Mouse (Mus musculus) forebrain, embryonic 16.5 days (tissue): ENCODE measurements at regions not wholly inside any gene's neighbourhood (a gene's known extent, or its start where the extent isn't known, plus 50 kb on each side); places are given as distances from the start of the nearest gene placed in this dataset.
"Not testable (repeated sequence)": the region's sequence is repeated elsewhere in the genome, so short reads cannot be mapped to it uniquely, and the experiment has no call there.

ENCODE experiments used
- ATAC-seq: fragments of 200-750 bp; cut with Nextera tagmentation; 2 replicates; pipeline ENCODE4 v1.8.0; 2017; ENCODE audit warnings: mild to moderate bottlenecking, moderate library complexity
- H3K27ac ChIP-seq: fragments of 300-500 bp; sonication (generic); 2 replicates; pipeline ENCODE4 v1.5.1; 2014; ENCODE audit warnings: low read length, control low read depth
- H3K27me3 ChIP-seq: fragments of 300-500 bp; sonication (generic); replicated peaks from 2 replicates; pipeline ENCODE4 v1.6.1; 2014; ENCODE audit warnings: low read length; ENCODE audit not compliant: control insufficient read depth, insufficient read depth
- H3K36me3 ChIP-seq: fragments of 300-500 bp; sonication (generic); 2 replicates; pipeline ENCODE4 v1.6.1; 2014; ENCODE audit not compliant: control insufficient read depth, insufficient read depth
- H3K4me1 ChIP-seq: fragments of 300-500 bp; sonication (generic); replicated peaks from 2 replicates; pipeline ENCODE4 v1.6.1; 2014; ENCODE audit warnings: low read length; ENCODE audit not compliant: control insufficient read depth, insufficient read depth
- H3K4me2 ChIP-seq: fragments of 300-500 bp; sonication (generic); 2 replicates; pipeline ENCODE4 v1.6.1; 2014; ENCODE audit warnings: mild to moderate bottlenecking, low read length, control low read depth
- H3K4me3 ChIP-seq: fragments of 300-500 bp; sonication (generic); replicated peaks from 2 replicates; pipeline ENCODE4 v1.5.1; 2014; ENCODE audit warnings: mild to moderate bottlenecking, low read length, control low read depth
- H3K9ac ChIP-seq: fragments of 300-500 bp; sonication (generic); replicated peaks from 2 replicates; pipeline ENCODE4 v1.6.1; 2014; ENCODE audit warnings: low read depth, low read length, control low read depth
- H3K9me3 ChIP-seq: fragments of 300-500 bp; sonication (generic); 2 replicates; pipeline ENCODE4 v1.6.1; 2016; ENCODE audit warnings: low read length; ENCODE audit not compliant: control insufficient read depth
- WGBS: fragments of 180-500 bp; shearing (Covaris S2); extraction: QIAGEN DNeasy Blood & Tissue Kit; methylation state at CpG from one replicate; pipeline ENCODE4 v1.1.7; 2014; 5-methylcytosine and 5-hydroxymethylcytosine counted together

DNA sequence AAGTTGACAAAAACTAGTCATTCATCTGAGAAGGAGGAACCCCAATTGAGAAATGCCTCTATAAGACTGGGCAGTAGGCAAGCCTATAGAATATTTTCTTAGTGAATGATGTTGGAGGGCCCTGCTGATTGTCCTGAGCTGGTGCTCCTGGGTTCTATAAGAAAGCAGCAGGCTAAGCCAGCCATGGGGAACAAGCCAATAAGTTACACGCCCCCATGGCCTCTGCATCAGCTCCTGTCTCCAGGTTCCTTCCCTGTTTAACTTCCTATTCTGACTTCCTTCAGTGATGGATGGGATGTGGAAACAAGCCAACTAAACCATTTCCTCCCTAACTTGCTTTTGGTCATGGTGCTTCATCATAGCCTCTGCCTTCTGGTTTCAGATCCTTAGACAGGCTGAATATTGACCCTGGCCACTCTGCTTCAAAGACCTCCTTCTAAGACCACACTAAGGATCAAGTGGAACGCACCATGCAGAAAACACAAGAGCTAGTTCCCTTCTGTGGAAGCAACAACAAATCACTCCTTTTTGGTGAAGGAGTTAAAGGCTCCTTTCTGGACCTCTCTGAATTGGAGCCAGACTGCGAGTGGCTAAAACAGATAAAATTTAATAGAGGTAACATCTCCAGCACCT is 76.7 kb downstream of the Tomm20 start:
- H3K4me3 ChIP-seq: no peak overlapping the region
- 81% methylated on average over 3 of the region's 3 CpGs for WGBS

DNA sequence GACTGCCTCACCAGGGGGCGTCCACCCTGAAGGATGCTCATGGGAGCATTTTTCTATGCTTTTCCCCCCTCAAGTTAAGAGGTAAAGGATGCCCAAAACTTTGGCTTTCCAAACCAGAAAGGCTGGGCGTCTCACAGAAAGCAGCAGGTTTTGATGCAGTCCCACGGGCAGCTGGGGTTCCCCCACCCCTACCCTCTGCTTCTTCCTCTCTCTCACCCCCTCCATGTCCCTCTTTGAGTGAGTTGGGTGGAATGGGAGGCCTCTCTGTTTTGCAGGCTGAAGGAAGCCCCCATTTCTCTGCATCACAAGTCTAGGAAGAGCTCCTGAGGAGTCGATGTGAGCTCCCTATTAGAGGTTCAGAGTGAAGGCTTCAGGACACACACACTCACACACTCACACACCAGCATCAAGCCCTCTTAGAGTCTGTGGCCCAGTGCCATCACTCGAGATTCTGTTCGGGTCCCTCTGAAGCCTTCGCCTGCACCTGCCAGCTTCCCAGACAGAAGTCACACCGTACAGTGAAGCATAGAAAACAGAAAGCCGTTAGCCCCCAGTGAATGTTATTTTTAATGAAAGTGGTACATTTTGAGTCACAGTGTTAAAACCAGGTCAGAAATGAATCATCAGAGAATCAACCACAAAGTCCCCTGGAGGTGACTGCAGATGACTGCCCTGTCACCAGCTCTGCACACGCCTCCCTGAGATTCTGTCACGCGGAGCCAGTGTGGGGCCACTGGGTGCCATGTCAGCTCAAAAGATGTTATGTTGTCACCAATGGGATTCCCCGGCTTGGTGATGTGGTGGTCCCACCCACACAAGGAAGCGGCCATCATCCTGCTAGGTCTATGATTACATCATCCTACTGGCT is 78.3 kb downstream of the Tomm20 start:
- no peak overlapping the region for H3K27ac ChIP-seq
- no peak for ATAC-seq
- no peak overlapping the region for H3K9ac ChIP-seq
- H3K9me3 ChIP-seq: no peaks in the 10 kb centered on the region
- WGBS: 79% methylated on average over 14 of the region's 14 CpGs
- H3K4me1 ChIP-seq: no peaks in the 10 kb centered on the region
- H3K4me3 ChIP-seq: no peak overlapping the region
- no peak overlapping the region for H3K4me2 ChIP-seq
- no peaks in the 10 kb centered on the region for H3K27me3 ChIP-seq
- H3K36me3 ChIP-seq: no peaks in the 10 kb centered on the region

More for the DNA sequence above, 76.7 kb downstream of the Tomm20 start:
- no peaks in the 10 kb centered on the region for H3K27me3 ChIP-seq
- no peak for ATAC-seq
- H3K4me2 ChIP-seq: no peak overlapping the region
- no peak overlapping the region for H3K27ac ChIP-seq
- no peaks in the 10 kb centered on the region for H3K36me3 ChIP-seq
- H3K9ac ChIP-seq: no peak overlapping the region
- no peaks in the 10 kb centered on the region for H3K9me3 ChIP-seq
- no peaks in the 10 kb centered on the region for H3K4me1 ChIP-seq

DNA sequence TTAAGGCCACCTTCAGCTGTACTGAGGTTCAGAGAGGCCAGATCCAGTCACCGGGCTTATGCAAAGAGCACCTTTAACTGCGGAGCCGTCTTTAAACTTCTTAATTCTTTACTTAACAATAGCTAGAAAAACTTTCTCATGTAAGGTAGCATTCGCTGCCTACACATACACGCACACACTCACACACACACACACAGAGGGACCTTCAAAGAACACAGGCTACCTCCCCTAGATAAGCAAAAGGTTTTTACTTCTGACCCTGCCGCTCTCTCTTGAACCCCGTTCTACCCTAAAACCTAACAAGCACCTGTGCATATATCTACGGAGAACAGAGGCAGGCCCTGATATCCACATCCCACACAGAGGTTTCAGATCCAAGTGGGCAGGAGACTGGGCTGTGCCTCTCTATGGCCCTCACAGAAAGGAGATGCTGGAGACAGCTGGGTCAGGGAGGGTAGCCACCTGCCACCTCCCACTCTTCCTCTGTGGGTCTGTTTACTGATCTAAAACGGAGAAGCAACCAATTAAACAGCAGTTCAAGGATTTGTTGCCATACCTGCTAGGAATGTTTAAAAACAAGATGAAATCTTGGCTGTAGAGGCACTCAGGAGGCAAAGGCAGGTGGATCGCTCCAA is 81.2 kb downstream of the Tomm20 start:
- H3K4me1 ChIP-seq: no peaks in the 10 kb centered on the region
- no peak overlapping the region for H3K4me2 ChIP-seq
- no peaks in the 10 kb centered on the region for H3K27me3 ChIP-seq
- ATAC-seq: no peak
- 85% methylated on average over 10 of the region's 10 CpGs for WGBS
- no peak overlapping the region for H3K9ac ChIP-seq
- no peaks in the 10 kb centered on the region for H3K9me3 ChIP-seq
- no peaks in the 10 kb centered on the region for H3K36me3 ChIP-seq
- no peak overlapping the region for H3K4me3 ChIP-seq
- no peak overlapping the region for H3K27ac ChIP-seq

DNA sequence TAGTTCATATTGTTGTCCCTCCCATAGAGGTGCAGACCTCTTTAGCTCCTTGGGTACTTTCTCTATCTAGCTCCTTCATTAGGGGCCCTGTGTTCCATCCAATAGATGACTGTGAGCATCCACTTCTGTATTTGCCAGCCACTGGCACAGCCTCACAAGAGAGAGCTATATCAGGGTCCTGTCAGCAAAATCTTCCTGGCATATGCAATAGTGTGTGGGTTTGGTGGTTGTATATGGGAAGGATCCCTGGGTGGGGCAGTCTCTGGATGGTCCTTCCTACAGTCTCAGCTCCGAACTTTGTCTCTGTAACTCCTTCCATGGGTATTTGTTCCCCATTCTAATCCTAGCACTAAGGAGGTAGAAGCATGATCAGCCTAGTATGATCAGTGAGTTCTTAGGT is 82.0 kb downstream of the Tomm20 start:
- not testable (repeated sequence) for H3K4me3 ChIP-seq, H3K9me3 ChIP-seq, H3K27me3 ChIP-seq, H3K27ac ChIP-seq, H3K4me2 ChIP-seq, ATAC-seq, H3K4me1 ChIP-seq, H3K36me3 ChIP-seq, H3K9ac ChIP-seq
- WGBS: 84% methylated on average over 1 of the region's 1 CpGs

DNA sequence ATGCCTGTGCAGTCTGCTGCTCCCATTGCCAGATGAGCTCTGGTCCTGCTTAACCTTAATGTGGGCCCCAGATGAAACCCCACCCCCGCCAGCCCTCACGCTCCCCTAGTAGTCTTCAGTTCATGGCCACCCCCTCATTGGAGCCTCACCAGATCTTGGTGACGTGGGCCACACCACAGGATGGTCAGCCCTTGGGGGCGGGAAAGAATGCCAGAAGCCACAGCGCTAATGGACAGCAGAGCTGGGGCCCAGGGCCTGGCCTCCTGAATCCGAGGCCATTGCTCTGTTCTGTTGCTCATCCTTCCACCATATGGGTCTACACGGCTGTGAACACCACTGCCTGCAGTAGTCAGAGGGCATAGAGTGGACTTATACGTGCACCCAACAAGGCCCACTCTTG is 83.9 kb downstream of the Tomm20 start:
- Histone ChIP-seq H3K4me1 (no peaks in the 10 kb centered on the region), H3K9me3 (no peaks in the 10 kb centered on the region), H3K4me3 (no peak overlapping the region), H3K36me3 (no peaks in the 10 kb centered on the region), H3K27me3 (no peaks in the 10 kb centered on the region), H3K27ac (no peak overlapping the region), H3K9ac (no peak overlapping the region), H3K4me2 (no peak overlapping the region)
- WGBS: 93% methylated on average over 8 of the region's 8 CpGs
- ATAC-seq: no peak

DNA sequence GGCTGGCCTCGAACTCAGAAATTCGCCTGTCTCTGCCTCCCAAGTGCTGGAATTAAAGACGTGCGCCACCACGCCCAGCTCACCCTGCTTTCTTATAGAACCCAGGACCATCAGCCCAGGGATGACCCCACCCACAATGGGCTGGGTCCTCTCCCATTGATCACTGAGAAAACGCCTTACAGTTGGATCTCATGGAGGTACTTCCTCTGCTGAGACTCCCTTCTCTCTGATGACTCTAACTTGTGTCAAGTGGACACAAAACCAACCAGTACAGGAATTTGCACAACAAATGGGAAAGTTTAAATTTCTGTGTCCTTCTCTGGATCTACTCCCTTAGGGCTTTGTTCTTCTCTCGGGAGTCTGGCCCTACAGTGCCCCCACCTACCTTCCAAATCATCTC is 85.0 kb downstream of the Tomm20 start:
- H3K4me1 ChIP-seq: no peaks in the 10 kb centered on the region
- ATAC-seq: no peak

DNA sequence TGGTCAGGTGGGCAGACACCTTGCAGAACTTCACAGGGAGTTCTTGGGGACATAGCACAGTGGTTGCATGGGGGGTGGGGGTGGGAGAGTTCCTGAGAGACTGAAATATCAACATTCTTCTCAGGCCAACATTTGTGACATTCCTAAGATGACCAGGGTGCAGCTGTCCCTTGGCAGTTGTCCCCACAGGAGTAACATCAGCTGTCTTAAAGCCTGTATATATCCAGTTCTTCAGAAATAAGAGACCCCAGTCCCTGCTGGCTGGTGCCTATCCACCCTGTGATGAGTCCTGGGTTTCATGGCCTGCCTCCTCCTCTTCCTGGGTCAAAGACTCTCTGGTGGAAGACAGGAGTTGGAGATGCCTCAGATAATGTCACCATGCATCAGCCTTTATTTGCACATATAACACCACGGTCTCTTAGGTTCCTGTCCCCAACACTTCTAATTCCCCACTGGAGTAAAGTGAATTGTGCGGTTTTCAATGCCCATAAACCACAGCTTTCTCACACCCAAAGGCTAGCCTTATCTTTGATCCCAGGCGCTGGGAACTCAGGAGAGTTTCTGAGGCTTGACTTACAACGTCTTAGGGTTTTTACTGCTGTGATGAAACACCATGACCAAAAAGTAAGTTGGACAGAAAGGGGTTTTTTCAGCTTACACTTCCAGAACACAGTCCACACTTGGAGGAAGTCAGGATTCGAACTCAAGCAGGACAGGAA is 85.8 kb downstream of the Tomm20 start:
- H3K27ac ChIP-seq: no peak overlapping the region
- H3K4me3 ChIP-seq: no peak overlapping the region
- WGBS: 94% methylated on average over 5 of the region's 5 CpGs
- H3K9me3 ChIP-seq: no peaks in the 10 kb centered on the region
- no peaks in the 10 kb centered on the region for H3K4me1 ChIP-seq
- no peak overlapping the region for H3K9ac ChIP-seq
- ATAC-seq: no peak
- no peak overlapping the region for H3K4me2 ChIP-seq
- no peaks in the 10 kb centered on the region for H3K27me3 ChIP-seq
- H3K36me3 ChIP-seq: no peaks in the 10 kb centered on the region

More for the DNA sequence above, 85.0 kb downstream of the Tomm20 start:
- Histone ChIP-seq H3K9ac (no peak overlapping the region), H3K36me3 (no peaks in the 10 kb centered on the region), H3K4me3 (no peak overlapping the region), H3K27me3 (no peaks in the 10 kb centered on the region), H3K4me2 (no peak overlapping the region), H3K27ac (no peak overlapping the region), H3K9me3 (no peaks in the 10 kb centered on the region)
- WGBS: 89% methylated on average over 7 of the region's 7 CpGs

DNA sequence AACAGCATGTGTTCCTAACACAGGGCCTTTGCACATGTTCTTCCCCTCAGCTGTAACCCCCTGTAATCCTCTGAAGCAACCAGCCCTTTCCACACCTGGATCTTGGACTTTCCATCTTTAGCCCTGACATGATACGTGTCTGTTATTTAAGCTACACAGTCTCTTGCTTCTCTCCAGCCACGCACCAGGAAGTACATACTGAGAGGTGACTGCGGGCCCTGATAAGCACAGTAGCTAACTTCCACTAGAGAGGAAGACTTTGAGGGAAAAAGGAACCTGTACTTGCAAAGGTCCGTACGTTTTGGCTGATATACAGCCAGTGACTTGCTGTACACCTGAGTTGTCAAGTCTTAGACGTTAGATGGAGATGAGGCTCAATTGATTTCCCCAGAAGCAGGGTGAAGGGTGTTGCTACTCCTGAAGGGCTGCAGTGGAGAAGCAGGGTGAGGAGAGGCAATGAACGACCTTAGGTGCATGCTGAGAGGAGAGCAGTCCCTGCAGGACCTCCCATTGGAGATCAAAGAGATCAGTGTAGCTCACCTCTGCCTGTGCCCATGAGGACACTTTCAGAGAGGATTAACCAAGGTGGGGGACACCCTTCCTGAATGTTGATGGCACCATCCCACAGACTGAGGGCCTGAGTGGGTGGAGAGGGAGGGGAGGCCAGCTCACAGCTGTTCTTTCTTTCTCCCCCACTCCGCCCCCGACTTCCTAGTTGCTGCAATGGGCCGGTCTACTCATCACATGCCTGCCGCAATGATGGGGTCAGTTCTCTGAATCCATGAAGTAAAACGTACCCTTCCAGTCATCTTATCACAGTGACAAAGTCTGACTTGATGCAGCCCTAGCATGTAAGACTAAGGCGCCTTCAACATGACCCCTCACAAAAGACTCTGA is 88.1 kb downstream of the Tomm20 start:
- Histone ChIP-seq H3K27me3 (no peaks in the 10 kb centered on the region), H3K27ac (no peak overlapping the region)
- whole genome bisulfite sequencing: 85% methylated on average over 13 of the region's 13 CpGs

More for the DNA sequence above, 88.1 kb downstream of the Tomm20 start:
- ATAC-seq: no peak
- H3K4me3 ChIP-seq: no peak overlapping the region
- no peaks in the 10 kb centered on the region for H3K4me1 ChIP-seq
- no peaks in the 10 kb centered on the region for H3K9me3 ChIP-seq
- no peak overlapping the region for H3K4me2 ChIP-seq
- no peak overlapping the region for H3K9ac ChIP-seq
- no peaks in the 10 kb centered on the region for H3K36me3 ChIP-seq
